Mouse (Mus musculus): ENCODE measurements around the gene Dnah5.
"Not testable (repeated sequence)": the region's sequence is repeated elsewhere in the genome, so short reads cannot be mapped to it uniquely, and the experiment has no call there.

The Dnah5 gene

GRCm38 (mm10) chr15:28307131-28307530, 103.6 kb downstream of the Dnah5 start:
- no peak for DNase-seq (ENCODE audit: low spot score)

- no peak for DNase-seq (ENCODE audit: low spot score)
These were observed 104.3 kb downstream of the Dnah5 start for GRCm38 (mm10) chr15:28307884-28308283.

- DNase-seq (ENCODE audit: low spot score) = no peak
These were observed 107.0 kb downstream of the Dnah5 start for GRCm38 (mm10) chr15:28310516-28310915.

GRCm38 (mm10) chr15:28313451-28313850, 109.9 kb downstream of the Dnah5 start:
- DNase-seq (ENCODE audit: low spot score) = no peak

- peak; percentile 33 for DNase-seq (ENCODE audit: low spot score)
These were observed 112.4 kb downstream of the Dnah5 start for GRCm38 (mm10) chr15:28315812-28316528.

GRCm38 (mm10) chr15:28322533-28322932, 119.0 kb downstream of the Dnah5 start:
- no peak for DNase-seq (ENCODE audit: low spot score)

GRCm38 (mm10) chr15:28326985-28327384, 123.4 kb downstream of the Dnah5 start:
- DNase-seq (ENCODE audit: low spot score) = no peak

- no peak for DNase-seq (ENCODE audit: low spot score)
These were observed 123.9 kb downstream of the Dnah5 start for GRCm38 (mm10) chr15:28327441-28327840.

- no peak for DNase-seq (ENCODE audit: low spot score)
These were observed 137.6 kb downstream of the Dnah5 start for GRCm38 (mm10) chr15:28341151-28341550.

- no peak for DNase-seq (ENCODE audit: low spot score)
These were observed 164.0 kb downstream of the Dnah5 start for GRCm38 (mm10) chr15:28367561-28367960.

GRCm38 (mm10) chr15:28370431-28370830, 166.9 kb downstream of the Dnah5 start:
- DNase-seq (ENCODE audit: low spot score) = no peak

- no peak for DNase-seq (ENCODE audit: low spot score)
These were observed 168.0 kb downstream of the Dnah5 start for GRCm38 (mm10) chr15:28371506-28371905.

- no peak for DNase-seq (ENCODE audit: low spot score)
These were observed 170.8 kb downstream of the Dnah5 start for GRCm38 (mm10) chr15:28374394-28374793.

- no peak for DNase-seq (ENCODE audit: low spot score)
These were observed 177.4 kb downstream of the Dnah5 start for GRCm38 (mm10) chr15:28380909-28381308.

GRCm38 (mm10) chr15:28393723-28394122, 190.2 kb downstream of the Dnah5 start:
- not testable (repeated sequence) for DNase-seq (ENCODE audit: low spot score)

GRCm38 (mm10) chr15:28395481-28395880, 191.9 kb downstream of the Dnah5 start:
- no peak for DNase-seq (ENCODE audit: low spot score)

GRCm38 (mm10) chr15:28398472-28398871, 194.9 kb downstream of the Dnah5 start:
- no peak for DNase-seq (ENCODE audit: low spot score)

GRCm38 (mm10) chr15:28399258-28399657, 195.7 kb downstream of the Dnah5 start:
- no peak for DNase-seq (ENCODE audit: low spot score)

- DNase-seq (ENCODE audit: low spot score) = no peak
These were observed 201.1 kb downstream of the Dnah5 start for GRCm38 (mm10) chr15:28404630-28405029.

GRCm38 (mm10) chr15:28405136-28405535, 201.6 kb downstream of the Dnah5 start:
- DNase-seq (ENCODE audit: low spot score) = no peak

- no peak for DNase-seq (ENCODE audit: low spot score)
These were observed 236.2 kb downstream of the Dnah5 start for GRCm38 (mm10) chr15:28439702-28440101.

- DNase-seq (ENCODE audit: low spot score) = no peak
These were observed 240.9 kb downstream of the Dnah5 start for GRCm38 (mm10) chr15:28444494-28444893.

- DNase-seq (ENCODE audit: low spot score) = not testable (repeated sequence)
These were observed 257.7 kb downstream of the Dnah5 start for GRCm38 (mm10) chr15:28461091-28461778.
